Mouse (Mus musculus) heart, embryonic 14.5 days (tissue): ENCODE data around the gene Tmem38a. TPM values are rescaled to one million over a fixed set of nuclear protein-coding genes. Genes with fewer than 3 reads are reported as not detected.

Source experiments
- ATAC-seq: fragments of 200-750 bp; cut with Nextera tagmentation; 2 replicates; pipeline ENCODE4 v1.8.0; 2017; ENCODE audit warnings: low read depth, moderate TSS enrichment; ENCODE audit not compliant: insufficient number of reproducible peaks, insufficient read depth, low FRiP score
- H3K27ac ChIP-seq, 2 experiments: fragments of 200-500 bp in 1 of 2; fragments of 300-500 bp in 1 of 2; sonication (generic) in 1 of 2; replicated peaks in 1 of 2; 2 replicates each; pipeline ENCODE4 v1.5.1; 2012 to 2014; ENCODE audit warnings: low read depth in 2 of 2, low read length in 2 of 2, control low read depth in 1 of 2, mild to moderate bottlenecking in 1 of 2, mixed read lengths in 1 of 2; ENCODE audit not compliant: control insufficient read depth in 1 of 2, insufficient read depth in 1 of 2
- H3K27me3 ChIP-seq: fragments of 300-500 bp; sonication (generic); 2 replicates; pipeline ENCODE4 v1.6.1; 2014; ENCODE audit warnings: mild to moderate bottlenecking, low read length, control low read depth; ENCODE audit not compliant: control insufficient read depth, insufficient read depth
- H3K36me3 ChIP-seq: fragments of 300-500 bp; sonication (generic); 2 replicates; pipeline ENCODE4 v1.6.1; 2014; ENCODE audit warnings: mild to moderate bottlenecking, control low read depth, low read length, mixed read lengths; ENCODE audit not compliant: control insufficient read depth, insufficient read depth
- H3K4me1 ChIP-seq, 2 experiments: fragments of 200-500 bp in 1 of 2; fragments of 300-500 bp in 1 of 2; sonication (generic) in 1 of 2; 2 replicates each; pipeline ENCODE4 v1.6.1; 2012 to 2014; ENCODE audit warnings: low read length in 2 of 2, control low read depth in 1 of 2, mixed read lengths in 1 of 2; ENCODE audit not compliant: control insufficient read depth in 2 of 2, insufficient read depth in 2 of 2
- H3K4me2 ChIP-seq: fragments of 300-500 bp; sonication (generic); 2 replicates; pipeline ENCODE4 v1.6.1; 2014; ENCODE audit warnings: mild to moderate bottlenecking, low read length
- H3K4me3 ChIP-seq, 2 experiments: fragments of 200-500 bp in 1 of 2; fragments of 300-500 bp in 1 of 2; sonication (generic) in 1 of 2; 2 replicates each; pipeline ENCODE4 v1.5.1; 2012 to 2014; ENCODE audit warnings: low read length in 2 of 2, mild to moderate bottlenecking in 2 of 2, control low read depth in 1 of 2, low read depth in 1 of 2, moderate library complexity in 1 of 2; ENCODE audit not compliant: control insufficient read depth in 1 of 2, insufficient read depth in 1 of 2
- H3K9ac ChIP-seq: fragments of 300-500 bp; sonication (generic); 2 replicates; pipeline ENCODE4 v1.6.1; 2014; ENCODE audit warnings: mild to moderate bottlenecking, low read length
- H3K9me3 ChIP-seq: fragments of 300-500 bp; sonication (generic); 2 replicates; pipeline ENCODE4 v1.6.1; 2016; ENCODE audit warnings: low read length, control low read depth; ENCODE audit not compliant: control insufficient read depth
- WGBS: fragments of 180-500 bp; shearing (Covaris S2); extraction: QIAGEN DNeasy Blood & Tissue Kit; methylation state at CpG from one replicate; pipeline ENCODE4 v1.1.7; 2014; 5-methylcytosine and 5-hydroxymethylcytosine counted together
- polyA plus RNA-seq: library from polyadenylated mRNA; unstranded; fragments of >200 nt; fragmentation: Nextera tagmentation; extraction: Ambion mirVana; gene quantifications from 2 replicates; pipeline ENCODE4 v1.2.1, GENCODE M21; 2014

Tmem38a gene
- 97.0 and 98.3 TPM in 2 replicates for polyA plus RNA-seq

DNA sequence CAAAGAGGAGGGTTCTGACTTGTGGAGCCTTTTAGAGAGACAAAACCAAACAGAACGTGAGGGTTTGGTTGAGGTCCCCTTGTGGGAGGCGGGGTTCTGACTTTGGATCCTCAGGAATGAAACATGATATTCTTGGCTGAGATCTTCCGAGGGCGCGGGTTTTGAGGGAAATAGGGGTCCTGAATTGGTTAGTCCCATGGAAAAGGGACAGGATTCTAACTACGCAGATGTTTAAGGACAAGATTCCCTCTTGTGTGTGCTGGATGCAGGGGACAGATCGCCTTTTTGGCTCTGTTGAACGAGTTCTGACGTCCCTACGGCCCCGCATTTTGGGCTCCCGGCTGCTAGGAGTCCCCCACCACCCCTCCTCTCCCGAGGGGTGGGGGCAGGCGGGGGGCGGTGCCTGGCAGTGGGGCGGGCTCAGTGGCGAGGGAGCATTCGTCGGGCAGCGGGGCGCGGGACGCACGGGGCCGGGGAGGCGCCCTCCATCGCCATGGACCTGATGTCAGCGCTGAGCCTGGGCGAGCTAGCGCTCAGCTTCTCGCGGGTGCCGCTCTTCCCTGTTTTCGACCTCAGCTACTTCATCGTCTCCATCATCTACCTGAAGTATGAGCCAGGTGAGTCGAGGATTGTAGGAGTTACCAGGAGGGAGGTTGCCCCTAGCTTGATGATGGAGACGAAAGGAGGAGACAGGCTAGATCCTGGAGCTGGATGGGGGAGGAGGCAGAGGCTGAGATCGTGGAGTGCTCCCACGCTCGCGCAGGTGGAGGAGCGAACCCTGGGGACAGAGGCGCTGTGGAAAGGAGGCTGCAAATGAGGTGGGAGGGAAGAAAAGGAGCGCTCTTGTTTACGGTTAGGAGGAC lies at the start of gene Tmem38a:
Gene Tmem38a, plus strand, starts transcription at position 445 of the 863 bp plus-strand sequence.
- H3K9me3 ChIP-seq = no peaks in the 10 kb centered on the region
- H3K27ac ChIP-seq = peak within 1 kb of the TSS; percentile 94 to 97
- ATAC-seq = peak; percentile 45
- peaks cover 31% of the 10 kb centered on the region for H3K36me3 ChIP-seq
- H3K4me1 ChIP-seq = peaks cover 4 to 17% of the 10 kb centered on the region in 2 experiments
- peak within 1 kb of the TSS; percentile 89 for H3K4me2 ChIP-seq
- H3K4me3 ChIP-seq = peak within 1 kb of the TSS; percentile 77 to 81
- WGBS = under 1% methylated on average over 43 of the region's 45 CpGs
- no peaks in the 10 kb centered on the region for H3K27me3 ChIP-seq
- peak within 1 kb of the TSS; percentile 92 for H3K9ac ChIP-seq

DNA sequence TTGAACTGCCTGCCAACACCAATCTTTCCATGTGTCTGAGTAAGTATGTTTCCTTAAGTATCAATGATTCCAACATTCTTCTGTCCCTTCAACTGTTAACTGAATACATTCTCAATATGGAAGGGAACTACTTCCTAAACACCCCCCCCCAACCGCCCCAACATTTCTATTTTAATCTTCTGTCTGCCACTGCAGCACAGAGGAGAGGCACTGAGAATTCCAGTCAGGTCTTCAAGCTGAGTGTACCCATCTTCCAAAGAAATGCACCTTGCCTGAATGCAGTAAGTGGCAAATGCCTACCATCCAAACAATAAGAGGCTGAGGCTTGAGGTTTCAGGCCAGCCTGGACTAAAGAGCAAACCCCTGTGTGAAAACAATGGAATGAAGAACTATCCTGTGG lies 39.8 kb upstream of the Tmem38a start:
- Histone ChIP-seq H3K4me3 (no peak overlapping the region), H3K27me3 (no peaks in the 10 kb centered on the region), H3K4me1 (no peaks in the 10 kb centered on the region), H3K9ac (no peak overlapping the region), H3K9me3 (no peaks in the 10 kb centered on the region), H3K4me2 (no peak overlapping the region), H3K27ac (no peak overlapping the region), H3K36me3 (no peaks in the 10 kb centered on the region)
- ATAC-seq = no peak
- WGBS = 56% methylated on average over 1 of the region's 1 CpGs

DNA sequence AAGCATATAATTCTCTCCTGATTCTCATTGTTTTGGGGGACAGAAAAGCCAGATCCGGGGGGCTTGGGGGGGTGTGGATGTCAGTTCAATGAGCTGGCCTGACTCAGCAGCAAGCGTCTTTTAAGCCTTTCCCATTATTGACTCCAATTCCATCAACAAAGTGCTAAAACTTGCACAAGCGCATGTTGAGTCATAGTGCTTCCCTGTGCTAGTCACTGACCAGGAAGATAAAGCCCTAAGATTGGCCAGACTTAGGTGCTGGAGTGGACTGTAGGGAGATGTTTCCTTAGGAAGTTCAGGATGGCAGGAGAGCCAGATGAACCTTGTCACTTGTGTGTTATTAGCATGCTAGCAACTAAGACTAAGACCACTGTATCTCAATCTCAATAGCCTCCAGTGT lies 37.0 kb upstream of the Tmem38a start:
- H3K4me3 ChIP-seq = no peak overlapping the region
- no peak overlapping the region for H3K9ac ChIP-seq
- WGBS = 90% methylated on average over 3 of the region's 3 CpGs
- no peaks in the 10 kb centered on the region for H3K27me3 ChIP-seq
- H3K27ac ChIP-seq = no peak overlapping the region
- no peak overlapping the region for H3K4me2 ChIP-seq
- H3K36me3 ChIP-seq = no peaks in the 10 kb centered on the region
- H3K9me3 ChIP-seq = no peaks in the 10 kb centered on the region
- H3K4me1 ChIP-seq = no peaks in the 10 kb centered on the region
- ATAC-seq = no peak

DNA sequence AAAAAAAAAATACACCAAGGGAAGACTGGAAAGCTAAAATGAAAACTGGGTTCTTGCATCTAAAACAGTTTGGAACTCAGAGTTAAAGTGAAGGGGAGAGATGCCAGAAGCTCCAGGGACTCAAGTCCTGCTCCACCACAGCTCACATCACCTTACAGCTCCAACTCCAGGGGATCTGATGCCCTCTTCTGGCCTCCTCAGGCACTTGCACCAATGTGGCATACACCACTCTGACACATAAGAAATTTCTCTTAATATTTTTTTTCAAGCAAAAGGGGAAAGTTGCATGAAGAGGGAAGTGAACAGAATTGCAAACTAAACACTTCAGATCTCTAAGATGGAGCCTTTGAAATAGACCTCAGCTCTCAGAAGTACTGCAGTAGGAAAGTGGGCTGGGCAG lies 32.6 kb upstream of the Tmem38a start:
- Histone ChIP-seq H3K27me3 (no peaks in the 10 kb centered on the region), H3K4me3 (no peak overlapping the region), H3K36me3 (peaks cover 15% of the 10 kb centered on the region), H3K4me1 (no peaks in the 10 kb centered on the region), H3K9me3 (no peaks in the 10 kb centered on the region), H3K9ac (no peak overlapping the region), H3K27ac (no peak overlapping the region), H3K4me2 (no peak overlapping the region)
- no peak for ATAC-seq

DNA sequence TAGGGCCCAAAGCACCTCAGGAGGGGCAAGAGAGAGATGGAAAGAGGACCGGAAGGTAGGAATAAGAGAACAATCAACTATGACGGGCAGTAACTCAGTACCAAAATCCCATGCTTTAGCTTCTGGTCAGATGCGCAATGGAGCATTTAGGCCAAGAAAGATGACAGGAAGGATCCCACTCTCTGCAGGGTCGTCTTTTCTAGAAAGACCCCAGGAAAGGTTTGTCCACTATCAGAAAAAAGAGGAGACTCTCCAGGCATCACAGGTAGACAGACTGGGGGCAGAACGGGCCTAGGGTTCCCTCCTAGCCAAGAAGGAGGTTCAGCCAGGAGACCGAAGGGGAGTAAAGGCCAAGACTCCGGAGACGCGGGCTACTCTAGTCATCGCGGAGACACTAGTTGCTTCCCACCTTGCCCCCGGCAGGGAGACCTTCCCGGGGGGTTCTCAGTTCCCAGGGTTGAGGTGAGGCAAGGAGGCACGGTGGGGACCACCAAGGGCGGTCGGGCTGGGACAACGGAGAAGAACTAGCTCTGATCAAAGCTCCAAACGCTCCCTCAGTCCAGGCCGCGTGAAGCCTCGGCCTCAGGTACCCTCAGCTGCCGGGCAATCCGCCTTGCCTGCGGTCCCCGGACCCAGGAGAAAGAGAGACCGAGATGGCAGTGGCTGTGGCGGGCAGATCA lies 24.6 kb upstream of the Tmem38a start:
- peak overlapping the region; percentile 99 for H3K9ac ChIP-seq
- peaks cover 4 to 26% of the 10 kb centered on the region in 2 experiments; a peak in 3 of 4 replicates for H3K4me1 ChIP-seq
- H3K4me2 ChIP-seq = peak overlapping the region; percentile 96
- H3K27me3 ChIP-seq = no peaks in the 10 kb centered on the region
- peak overlapping the region in 1 of 2 experiments; percentile 80; a peak in 2 of 4 replicates for H3K27ac ChIP-seq
- WGBS = 1% methylated on average over 27 of the region's 27 CpGs
- peaks cover 37% of the 10 kb centered on the region for H3K36me3 ChIP-seq
- H3K4me3 ChIP-seq = peak overlapping the region; percentile 58 to 98
- ATAC-seq = no peak
- H3K9me3 ChIP-seq = no peaks in the 10 kb centered on the region

DNA sequence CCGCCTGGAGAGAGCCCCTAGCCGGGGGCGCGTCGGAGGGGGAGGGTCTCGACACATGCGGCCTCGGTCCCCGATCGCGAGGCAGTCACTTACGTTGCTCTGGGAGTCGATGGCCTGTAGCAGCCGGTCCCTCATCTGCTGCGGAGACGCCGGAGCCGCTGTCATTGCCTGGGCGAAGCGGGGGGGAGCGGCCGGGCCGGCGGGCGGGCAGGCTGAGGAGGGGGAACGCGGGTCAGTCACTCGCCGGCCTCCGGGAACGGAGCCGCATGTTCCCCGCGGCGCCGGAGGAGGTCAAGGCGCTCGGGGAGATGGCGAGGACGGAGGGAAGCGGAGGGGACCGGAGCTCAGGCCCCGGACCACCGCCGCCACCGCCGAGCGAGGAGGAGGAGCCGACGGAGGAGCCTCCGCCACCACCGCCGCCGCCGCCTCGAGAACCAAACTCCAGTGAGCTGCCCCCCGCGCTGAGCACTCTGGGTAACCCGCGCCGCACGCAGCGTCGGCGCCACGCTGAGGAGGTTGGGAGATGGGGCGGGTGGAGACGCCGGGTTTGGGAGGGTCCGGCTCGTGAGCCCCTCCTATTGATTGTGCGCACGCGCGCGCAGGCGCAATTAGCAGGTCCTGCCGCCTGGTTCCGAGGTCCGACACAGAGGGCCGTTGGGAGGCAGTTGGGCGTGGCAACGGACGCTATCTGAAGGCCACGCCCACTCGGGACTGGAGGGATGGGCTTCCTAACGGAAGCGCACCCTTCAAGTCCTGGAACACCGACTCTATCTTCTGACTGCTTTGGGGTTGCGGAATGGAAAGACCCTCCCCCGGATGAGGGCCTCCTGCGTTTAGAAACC lies 23.8 kb upstream of the Tmem38a start, which contains the start of gene Med26:
Gene Med26, minus strand, starts transcription at position 469 of the 842 bp plus-strand sequence.
- under 1% methylated on average over 78 of the region's 92 CpGs for WGBS
- Histone ChIP-seq H3K9me3 (no peaks in the 10 kb centered on the region), H3K4me1 (peaks cover 4 to 26% of the 10 kb centered on the region in 2 experiments; a peak in 3 of 4 replicates), H3K36me3 (peaks cover 35% of the 10 kb centered on the region), H3K4me2 (peak within 1 kb of the TSS; percentile 96), H3K27ac (peak within 1 kb of the TSS; percentile 81 to 92), H3K4me3 (peak within 1 kb of the TSS; percentile 58 to 98), H3K9ac (peak within 1 kb of the TSS; percentile 99), H3K27me3 (no peaks in the 10 kb centered on the region)
- peak; percentile 97 for ATAC-seq
